Mouse (Mus musculus): Measurements from ENCODE around the gene St13.
"Not testable (repeated sequence)": the region's sequence is repeated elsewhere in the genome, so short reads cannot be mapped to it uniquely, and the experiment has no call there.

Gene St13

GRCm38 (mm10) chr15:81399638-81400315 is at the start of gene St13, which contains the start of gene Xpnpep3:
TSS of gene St13 (minus strand) at chr15:81400077.
TSS of gene Xpnpep3 (plus strand) at chr15:81400138.
- peak; percentile 94 for DNase-seq

GRCm38 (mm10) chr15:81448463-81448862 is 48.6 kb upstream of the St13 start:
- no peak for DNase-seq

DNA sequence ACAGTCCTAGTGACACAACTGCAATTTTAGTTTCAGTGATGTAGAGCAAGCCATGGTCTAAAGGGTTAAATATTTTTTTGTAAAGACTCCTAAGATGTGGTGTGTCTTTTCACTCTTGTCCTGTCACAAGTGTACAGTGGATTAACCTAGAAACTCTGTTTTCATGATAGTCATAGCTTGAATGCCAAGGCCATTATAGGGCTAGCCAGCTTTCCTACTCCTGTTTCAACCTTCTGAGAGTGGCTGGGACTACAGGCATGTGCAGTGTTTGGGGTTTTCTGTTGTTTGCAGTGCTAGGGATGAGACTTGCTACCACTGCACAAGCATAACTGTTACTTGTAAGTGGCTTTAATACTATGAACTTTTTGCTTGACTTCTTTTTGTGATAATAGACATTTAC is 39.4 kb upstream of the St13 start:
- DNase-seq = no peak

GRCm38 (mm10) chr15:81438345-81438744 is 38.5 kb upstream of the St13 start:
- no peak for DNase-seq

GRCm38 (mm10) chr15:81431195-81431594 is 31.3 kb upstream of the St13 start:
- no peak for DNase-seq

DNA sequence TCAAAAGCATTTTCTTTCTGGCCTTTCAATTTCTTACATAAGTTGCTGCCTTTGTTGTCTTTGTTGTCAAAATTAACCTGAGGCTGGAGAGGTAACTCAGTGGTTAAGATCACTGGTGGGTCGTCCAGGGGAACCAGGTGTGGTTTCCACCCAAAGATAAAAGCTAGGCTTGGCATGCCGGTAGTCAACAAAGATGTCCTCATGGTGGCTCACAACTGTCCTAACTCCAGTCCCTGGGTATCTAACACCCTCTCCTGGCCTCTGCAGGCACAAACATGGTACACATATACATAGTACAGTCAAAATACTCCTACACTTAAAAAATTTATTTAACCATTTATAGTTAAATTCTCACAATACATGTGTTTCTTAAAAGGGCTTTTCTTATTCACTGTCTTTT is 28.1 kb upstream of the St13 start:
- no peak for DNase-seq

DNA sequence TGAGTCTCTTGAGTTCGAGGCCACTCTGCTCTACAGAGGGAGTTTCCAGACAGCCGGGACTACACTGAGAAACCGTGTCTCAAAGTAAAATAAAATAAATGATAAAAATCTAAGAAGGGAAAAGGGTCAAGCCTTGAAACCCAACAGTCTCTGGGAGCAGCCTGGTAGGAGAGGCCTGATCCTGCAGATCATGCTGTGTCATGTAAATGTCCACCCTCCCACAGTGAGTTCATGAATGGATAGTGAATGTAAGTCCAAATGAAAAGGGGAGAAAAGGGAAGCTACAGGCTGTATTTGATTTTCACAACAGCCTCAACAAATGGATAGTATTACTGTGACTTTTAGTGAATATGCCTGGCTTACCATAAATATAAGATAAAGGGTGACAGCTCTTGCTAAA is 25.4 kb upstream of the St13 start:
- no peak for DNase-seq

DNA sequence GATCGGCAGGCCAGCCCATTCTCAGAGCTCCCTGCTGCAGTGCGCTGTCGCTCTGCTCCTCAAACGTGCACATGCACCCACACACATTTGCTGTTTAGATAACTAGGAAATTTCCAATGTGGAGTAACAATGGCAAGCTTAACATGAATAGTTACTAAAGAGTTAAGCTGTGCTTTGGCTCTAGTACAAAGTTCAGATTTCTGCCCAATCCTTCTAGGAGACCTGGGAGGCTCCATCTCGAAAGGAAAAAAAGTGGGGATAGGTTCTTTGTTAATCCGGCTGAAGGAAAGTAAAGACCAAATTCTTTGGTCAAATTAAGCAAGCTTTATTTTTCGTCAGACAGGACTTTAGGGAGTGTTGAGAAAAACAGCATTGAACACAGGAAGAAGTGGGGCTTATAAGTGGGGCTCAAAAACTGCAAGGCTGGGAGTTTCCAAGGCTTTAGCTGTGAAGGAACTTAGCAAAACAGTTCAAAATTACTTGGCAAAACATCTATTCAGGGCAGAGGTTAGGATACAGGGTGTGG is 22.3 kb upstream of the St13 start:
- no peak for DNase-seq

GRCm38 (mm10) chr15:81421454-81421853 is 21.6 kb upstream of the St13 start:
- DNase-seq = no peak

- no peak for DNase-seq
Measured at GRCm38 (mm10) chr15:81418065-81418464, 18.2 kb upstream of the St13 start.

GRCm38 (mm10) chr15:81416763-81417310 is 17.0 kb upstream of the St13 start:
- DNase-seq = not testable (repeated sequence)

DNA sequence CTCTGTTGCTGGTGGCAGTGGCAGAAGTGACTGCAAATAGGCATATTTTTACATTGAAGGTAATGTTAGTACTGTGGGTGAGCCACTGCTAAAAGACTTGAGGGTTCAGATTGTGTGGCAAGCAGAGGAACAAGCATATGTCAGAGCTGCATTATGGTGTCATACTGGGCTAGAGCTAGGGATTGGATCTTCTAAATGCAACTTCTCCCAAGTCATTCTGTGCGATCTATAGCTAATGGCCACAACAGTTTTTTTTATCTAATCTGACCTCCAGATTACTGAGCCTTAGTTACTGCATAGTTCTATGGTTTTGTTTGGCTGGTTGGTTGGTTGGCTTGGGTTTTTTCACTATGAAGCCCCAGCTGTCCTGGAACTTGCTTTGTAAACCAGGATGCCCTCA is 8.3 kb upstream of the St13 start, which contains the start of gene Dnajb7:
TSS of gene Dnajb7 (minus strand) at position 101 of the 400 bp plus-strand sequence.
- DNase-seq = no peak

- DNase-seq = no peak
Measured at GRCm38 (mm10) chr15:81405008-81405407, 5.1 kb upstream of the St13 start.

DNA sequence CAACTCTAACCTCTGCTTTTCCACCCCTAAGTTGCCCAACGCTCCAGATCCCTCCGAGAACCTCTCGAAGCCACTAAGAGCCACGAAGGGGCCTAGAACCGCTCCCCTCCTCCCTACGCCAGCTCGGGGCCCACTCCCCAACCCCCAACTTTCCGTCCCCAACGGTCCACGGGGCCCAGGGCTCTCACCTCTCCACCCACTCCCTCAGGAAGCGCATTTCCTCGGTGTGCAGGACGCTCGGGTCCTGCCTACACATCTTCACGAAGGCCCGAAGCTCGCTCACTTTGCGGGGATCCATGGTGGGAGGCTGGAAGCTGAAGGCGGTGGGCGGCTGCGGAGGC is 610 bp downstream of the St13 start:
- no peak for DNase-seq

DNA sequence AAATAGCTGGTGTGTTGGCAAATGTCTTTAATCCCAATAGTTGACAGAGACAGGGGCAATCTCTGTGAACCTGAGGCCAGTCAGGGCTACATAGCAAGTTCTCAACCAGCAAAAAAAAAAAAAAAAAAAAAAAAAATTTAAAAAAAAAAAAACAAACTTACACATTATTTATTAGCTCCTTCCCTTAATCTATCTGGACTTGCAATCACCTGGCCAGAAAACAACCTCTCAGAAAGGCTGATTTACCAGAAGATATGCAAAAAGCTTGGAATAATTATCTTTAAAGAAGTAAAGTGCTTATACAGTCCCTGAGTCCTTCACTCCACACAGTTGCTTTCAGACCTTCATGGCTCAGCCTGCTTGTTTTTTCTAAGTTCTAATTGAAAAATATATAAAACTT is 1.7 kb downstream of the St13 start:
- no peak for DNase-seq

DNA sequence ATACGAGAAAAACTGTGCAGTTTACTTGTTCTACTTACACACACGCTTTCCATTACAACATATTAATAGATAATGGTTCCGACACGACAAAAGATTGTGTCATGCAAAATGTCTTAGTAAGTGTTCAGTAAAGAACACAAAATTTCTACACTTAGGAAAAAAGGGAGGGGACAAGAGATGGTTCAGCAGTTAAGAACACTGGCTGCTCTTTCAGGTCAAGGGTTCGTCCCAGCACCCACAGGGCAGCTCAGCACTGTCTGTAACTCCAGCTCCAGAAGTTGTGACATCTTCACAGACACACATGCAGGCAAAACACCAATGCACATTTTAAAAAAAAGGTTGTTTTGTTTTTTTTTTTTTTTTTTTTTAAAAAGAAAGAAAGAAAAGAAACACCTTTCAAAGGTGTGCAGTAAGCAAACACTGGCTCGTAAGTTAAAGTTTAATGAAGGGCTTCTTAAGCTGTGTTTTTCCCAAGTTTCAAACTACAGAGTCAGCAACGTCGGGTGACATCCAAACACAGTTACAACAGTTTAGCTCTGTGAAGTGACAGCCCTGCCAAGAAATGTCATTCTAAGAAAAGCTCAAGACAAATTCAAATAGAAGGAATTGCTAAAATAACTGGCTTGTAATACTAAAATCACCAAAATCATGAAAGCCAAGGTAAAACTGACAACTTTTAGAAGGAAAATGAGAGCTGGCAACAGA is 5.5 kb downstream of the St13 start:
- DNase-seq = no peak

GRCm38 (mm10) chr15:81392997-81393396 is 6.9 kb downstream of the St13 start:
- peak; percentile 21 for DNase-seq

GRCm38 (mm10) chr15:81386327-81386726 is 13.6 kb downstream of the St13 start:
- no peak for DNase-seq

GRCm38 (mm10) chr15:81378845-81379244 is 21.0 kb downstream of the St13 start:
- no peak for DNase-seq

- no peak for DNase-seq
Measured at GRCm38 (mm10) chr15:81374621-81375020, 25.3 kb downstream of the St13 start.

- DNase-seq = no peak
Measured at GRCm38 (mm10) chr15:81370356-81370755, 29.5 kb downstream of the St13 start.

DNA sequence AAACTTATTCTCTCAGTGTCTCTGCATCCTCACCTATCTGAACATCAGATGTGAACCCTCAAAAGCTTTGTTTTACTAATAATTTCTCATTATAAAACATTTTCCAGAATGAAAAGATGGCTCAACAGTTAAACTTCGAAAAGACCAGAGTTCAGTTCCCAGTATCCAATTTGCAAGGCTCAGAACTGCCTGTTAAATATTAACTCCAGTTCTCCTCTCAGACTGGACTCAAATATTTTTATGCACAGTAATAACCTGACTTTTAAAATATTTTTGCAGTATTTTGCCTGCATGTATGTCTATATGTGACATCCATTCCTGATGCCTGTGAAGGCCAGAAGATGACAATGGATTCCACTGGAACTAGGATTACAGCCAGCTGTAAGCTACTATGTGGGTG is 31.3 kb downstream of the St13 start:
- DNase-seq = no peak

- no peak for DNase-seq
Measured at GRCm38 (mm10) chr15:81366241-81366640, 33.6 kb downstream of the St13 start.

GRCm38 (mm10) chr15:81365246-81365645 is 34.6 kb downstream of the St13 start:
- no peak for DNase-seq
